Mouse (Mus musculus): Measurements from ENCODE around the gene Gm20695. TPM values are rescaled to one million over a fixed set of nuclear protein-coding genes. Genes with fewer than 3 reads are reported as not detected.
"Not testable (repeated sequence)": the region's sequence is repeated elsewhere in the genome, so short reads cannot be mapped to it uniquely, and the experiment has no call there.

Gm20695 gene
- total RNA-seq (2021): 1 to 10 TPM in 1 of 2 experiments, under 1 TPM in 1; 0.44 to 1.8 TPM

GRCm38 (mm10) chr16:3884201-3885064 lies at the start of gene Gm20695, which contains the start of gene Zfp597:
TSS of gene Gm20695 (plus strand) at chr16:3884648.
TSS of gene Zfp597 (minus strand) at chr16:3884561.
- peak; percentile 86 to 91 for DNase-seq (ENCODE audit: extremely low spot score in 1 of 2, low spot score in 1 of 2)

- no peak for DNase-seq (ENCODE audit: extremely low spot score in 1 of 2, low spot score in 1 of 2)
These were observed 49.0 kb upstream of the Gm20695 start for GRCm38 (mm10) chr16:3835461-3835860.

- no peak for DNase-seq (ENCODE audit: extremely low spot score in 1 of 2, low spot score in 1 of 2)
These were observed 45.1 kb upstream of the Gm20695 start for GRCm38 (mm10) chr16:3839157-3839885.

GRCm38 (mm10) chr16:3842989-3843388 lies 41.5 kb upstream of the Gm20695 start:
- no peak for DNase-seq (ENCODE audit: extremely low spot score in 1 of 2, low spot score in 1 of 2)

- no peak for DNase-seq (ENCODE audit: extremely low spot score in 1 of 2, low spot score in 1 of 2)
These were observed 40.7 kb upstream of the Gm20695 start for GRCm38 (mm10) chr16:3843796-3844195.

- peak; percentile 78 to 86 for DNase-seq (ENCODE audit: extremely low spot score in 1 of 2, low spot score in 1 of 2)
These were observed 37.5 kb upstream of the Gm20695 start, which contains the start of gene Zfp174 for GRCm38 (mm10) chr16:3846711-3847518. TSS of gene Zfp174 (plus strand) at chr16:3847268.

- DNase-seq (ENCODE audit: extremely low spot score in 1 of 2, low spot score in 1 of 2): no peak
These were observed 36.6 kb upstream of the Gm20695 start for GRCm38 (mm10) chr16:3847871-3848270.

GRCm38 (mm10) chr16:3848416-3848815 lies 36.0 kb upstream of the Gm20695 start:
- no peak for DNase-seq (ENCODE audit: extremely low spot score in 1 of 2, low spot score in 1 of 2)

GRCm38 (mm10) chr16:3851301-3851700 lies 33.1 kb upstream of the Gm20695 start:
- DNase-seq (ENCODE audit: extremely low spot score in 1 of 2, low spot score in 1 of 2): not testable (repeated sequence)

- DNase-seq (ENCODE audit: extremely low spot score in 1 of 2, low spot score in 1 of 2): no peak
These were observed 31.9 kb upstream of the Gm20695 start for GRCm38 (mm10) chr16:3852586-3852985.

GRCm38 (mm10) chr16:3854437-3855182 lies 29.8 kb upstream of the Gm20695 start:
- no peak for DNase-seq (ENCODE audit: extremely low spot score in 1 of 2, low spot score in 1 of 2)

GRCm38 (mm10) chr16:3855776-3856175 lies 28.7 kb upstream of the Gm20695 start:
- no peak for DNase-seq (ENCODE audit: extremely low spot score in 1 of 2, low spot score in 1 of 2)

- no peak for DNase-seq (ENCODE audit: extremely low spot score in 1 of 2, low spot score in 1 of 2)
These were observed 25.2 kb upstream of the Gm20695 start for GRCm38 (mm10) chr16:3859254-3859653.

GRCm38 (mm10) chr16:3871815-3872214 lies 12.6 kb upstream of the Gm20695 start:
- DNase-seq (ENCODE audit: extremely low spot score in 1 of 2, low spot score in 1 of 2): no peak

GRCm38 (mm10) chr16:3872216-3873047 lies 12.0 kb upstream of the Gm20695 start, which contains the start of gene Naa60:
TSS of gene Naa60 (plus strand) at chr16:3872375.
- peak; percentile 67 to 68 for DNase-seq (ENCODE audit: extremely low spot score in 1 of 2, low spot score in 1 of 2)

GRCm38 (mm10) chr16:3876346-3876745 lies 8.1 kb upstream of the Gm20695 start:
- DNase-seq (ENCODE audit: extremely low spot score in 1 of 2, low spot score in 1 of 2): no peak

- DNase-seq (ENCODE audit: extremely low spot score in 1 of 2, low spot score in 1 of 2): no peak
These were observed 720 bp downstream of the Gm20695 start for GRCm38 (mm10) chr16:3885065-3885670.

GRCm38 (mm10) chr16:3891621-3892295 lies 7.3 kb downstream of the Gm20695 start:
- no peak for DNase-seq (ENCODE audit: extremely low spot score in 1 of 2, low spot score in 1 of 2)

Data from layer of hippocampus, postnatal 25 days (tissue).